Mouse (Mus musculus): ENCODE measurements around the gene Gm42688. TPM values are rescaled to one million over a fixed set of nuclear protein-coding genes. Genes with fewer than 3 reads are reported as not detected.

The Gm42688 gene
- 2.9 and 3.2 TPM in 2 replicates for polyA plus RNA-seq (2015; fragmentation: Nextera tagmentation; extraction: Ambion mirVana)

- peak within 1 kb of the TSS; percentile 55 for H3K9ac ChIP-seq
- H3K9me3 ChIP-seq (replicated peaks) = no peaks in the 10 kb centered on the region
- WGBS = under 1% methylated on average over 25 of the region's 25 CpGs
Observed at GRCm38 (mm10) chr6:83101316-83101687, at the start of gene Gm42688, which contains the start of gene Ccdc142. Gm42688 (plus strand) TSS chr6:83101617. Ccdc142 (plus strand) TSS chr6:83101601.

DNA sequence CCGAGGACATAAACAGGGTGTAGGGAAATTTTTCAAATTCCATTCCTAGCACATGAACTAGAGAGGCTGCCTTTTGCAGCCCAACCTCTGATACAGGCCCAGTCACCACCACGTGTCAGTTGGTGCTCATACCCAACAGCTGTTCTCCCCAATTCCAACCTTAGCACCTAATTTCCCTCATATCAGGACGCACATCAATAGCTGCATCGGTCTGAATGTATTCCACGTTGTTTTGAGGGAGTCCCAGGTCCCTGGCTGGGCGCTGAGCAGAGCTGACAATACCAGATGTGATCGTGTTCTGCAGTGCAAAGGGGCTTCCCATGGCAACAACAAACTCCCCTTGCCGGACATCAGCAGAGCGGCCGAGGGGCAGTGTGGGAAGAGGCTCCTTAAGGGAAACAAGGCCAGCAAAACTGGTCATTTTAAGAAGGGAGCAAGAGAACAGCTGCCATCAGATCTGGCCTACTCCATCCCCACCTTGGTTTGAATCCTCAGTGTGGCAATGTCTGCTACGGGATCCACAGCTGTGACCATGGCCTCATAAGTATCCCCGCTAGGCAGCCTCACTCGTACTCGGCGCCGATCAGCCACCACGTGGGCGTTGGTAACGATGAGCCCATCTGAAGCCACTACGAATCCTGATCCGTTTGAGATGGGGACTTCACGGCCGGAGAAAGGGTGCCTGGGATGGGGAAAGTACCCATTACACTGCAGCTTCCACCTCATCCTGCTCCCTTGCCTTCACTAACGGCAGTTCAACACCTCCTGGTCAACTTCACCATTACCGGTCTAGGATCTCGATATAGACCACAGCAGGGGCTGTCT lies 48.1 kb upstream of the Gm42688 start:
- Histone ChIP-seq H3K4me1 (peaks cover 27% of the 10 kb centered on the region), H3K36me3 (peaks cover 33% of the 10 kb centered on the region), H3K27ac (replicated peaks) (peak overlapping the region; percentile 90), H3K4me3 (replicated peaks) (peak overlapping the region; percentile 97), H3K4me2 (replicated peaks) (peak overlapping the region; percentile 89), H3K9me3 (replicated peaks) (no peaks in the 10 kb centered on the region), H3K27me3 (no peaks in the 10 kb centered on the region), H3K9ac (peak overlapping the region; percentile 95)
- WGBS = under 1% methylated on average over 26 of the region's 26 CpGs
- ATAC-seq (ENCODE audit: insufficient number of reproducible peaks, low FRiP score, low TSS enrichment, low read depth) = no peak

More at GRCm38 (mm10) chr6:83101316-83101687, at the start of gene Gm42688, which contains the start of gene Ccdc142:
- Histone ChIP-seq H3K36me3 (0 out of 2 replicates have a peak, but pooled peaks cover 3% of the 10 kb centered on the region), H3K4me1 (peaks cover 23% of the 10 kb centered on the region), H3K4me3 (replicated peaks) (peak within 1 kb of the TSS; percentile 70), H3K4me2 (replicated peaks) (peak within 1 kb of the TSS; percentile 95), H3K27me3 (peaks cover 2% of the 10 kb centered on the region; the same call in 1 of the 2 replicates), H3K27ac (replicated peaks) (peak within 1 kb of the TSS; percentile 83)
- peak; percentile 89 for ATAC-seq (ENCODE audit: insufficient number of reproducible peaks, low FRiP score, low TSS enrichment, low read depth)

DNA sequence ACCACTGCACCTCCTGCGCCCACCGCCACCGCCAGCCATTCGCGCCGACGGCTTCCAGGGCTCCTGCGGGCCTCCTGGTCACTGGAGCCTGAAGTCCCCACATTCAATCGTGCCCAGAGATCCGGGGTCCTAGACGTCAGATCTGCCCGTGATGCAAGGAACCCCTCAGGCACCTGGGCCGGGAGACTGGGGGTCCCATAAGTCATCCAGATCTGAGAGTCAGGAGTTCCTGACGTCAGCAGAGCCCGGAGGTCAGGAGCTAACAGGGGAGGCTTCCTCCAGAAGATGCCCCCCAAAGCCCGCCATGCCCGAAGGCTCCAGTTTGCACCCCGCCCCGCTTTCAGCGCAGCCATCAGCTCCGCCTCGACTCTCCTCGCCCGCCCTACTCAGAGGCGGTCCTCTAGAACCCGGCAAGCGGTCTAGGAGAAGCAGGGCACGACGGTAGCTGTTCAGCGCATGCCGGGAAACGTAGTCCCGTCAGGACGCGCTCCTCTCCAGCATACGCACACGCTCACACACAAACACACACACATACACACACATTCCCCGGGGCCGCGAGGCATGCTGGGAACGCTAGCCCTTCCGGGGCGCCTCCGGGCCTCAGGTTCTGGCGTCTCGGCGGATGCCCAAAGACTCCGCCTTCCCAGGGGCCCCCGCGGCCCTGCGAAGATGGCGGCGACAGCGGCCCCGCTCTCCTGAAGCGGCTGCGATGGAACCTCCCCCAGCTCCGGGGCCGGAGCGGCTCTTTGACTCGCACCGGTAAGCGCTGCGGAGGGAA lies 47.2 kb upstream of the Gm42688 start, which contains the start of gene Aup1:
Gene Aup1, plus strand, starts transcription at position 448 of the 778 bp plus-strand sequence.
- Histone ChIP-seq H3K9ac (peak within 1 kb of the TSS; percentile 95), H3K27ac (replicated peaks) (peak within 1 kb of the TSS; percentile 90), H3K4me3 (replicated peaks) (peak within 1 kb of the TSS; percentile 97), H3K27me3 (no peaks in the 10 kb centered on the region), H3K9me3 (replicated peaks) (no peaks in the 10 kb centered on the region), H3K36me3 (peaks cover 33% of the 10 kb centered on the region), H3K4me1 (peaks cover 27% of the 10 kb centered on the region), H3K4me2 (replicated peaks) (peak within 1 kb of the TSS; percentile 89)
- peak; percentile 96 for ATAC-seq (ENCODE audit: insufficient number of reproducible peaks, low FRiP score, low TSS enrichment, low read depth)
- WGBS = under 1% methylated on average over 64 of the region's 64 CpGs

DNA sequence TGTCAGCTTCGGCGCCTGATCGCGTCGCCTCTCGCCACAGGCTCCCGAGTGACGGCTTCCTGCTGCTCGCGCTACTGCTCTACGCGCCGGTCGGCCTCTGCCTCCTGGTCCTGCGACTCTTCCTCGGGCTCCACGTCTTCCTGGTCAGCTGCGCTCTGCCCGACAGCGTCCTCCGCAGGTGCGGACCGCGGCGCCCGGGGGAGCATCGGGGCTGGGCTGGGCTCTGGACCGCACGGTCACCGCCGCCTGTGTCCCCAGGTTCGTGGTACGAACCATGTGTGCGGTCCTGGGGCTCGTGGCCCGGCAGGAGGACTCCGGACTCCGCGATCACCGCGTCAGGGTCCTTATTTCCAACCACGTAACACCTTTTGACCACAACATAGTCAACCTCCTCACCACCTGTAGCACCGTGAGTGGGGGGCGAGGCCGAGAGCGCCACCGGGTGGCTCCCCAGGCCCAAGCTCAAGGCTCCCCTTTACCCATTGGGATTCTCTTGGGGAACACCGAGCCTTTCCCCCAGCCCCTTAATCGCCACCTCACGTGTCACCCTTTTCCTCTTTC lies 46.5 kb upstream of the Gm42688 start, which contains the start of gene Htra2:
Gene Htra2, minus strand, starts transcription at position 403 of the 561 bp plus-strand sequence.
- Histone ChIP-seq H3K4me1 (peaks cover 27% of the 10 kb centered on the region), H3K9ac (peak within 1 kb of the TSS; percentile 95), H3K27ac (replicated peaks) (peak within 1 kb of the TSS; percentile 90), H3K9me3 (replicated peaks) (no peaks in the 10 kb centered on the region), H3K36me3 (peaks cover 33% of the 10 kb centered on the region), H3K27me3 (no peaks in the 10 kb centered on the region; the same call in 1 of the 2 replicates), H3K4me3 (replicated peaks) (peak within 1 kb of the TSS; percentile 97), H3K4me2 (replicated peaks) (peak within 1 kb of the TSS; percentile 89)
- peak; percentile 16 for ATAC-seq (ENCODE audit: insufficient number of reproducible peaks, low FRiP score, low TSS enrichment, low read depth)
- WGBS = under 1% methylated on average over 50 of the region's 50 CpGs

- 38% methylated on average over 3 of the region's 3 CpGs for WGBS
- no peak within 1 kb of the TSS for H3K4me2 ChIP-seq (replicated peaks)
- H3K36me3 ChIP-seq = peaks cover 18% of the 10 kb centered on the region
- no peak within 1 kb of the TSS for H3K27ac ChIP-seq (replicated peaks)
- no peak for ATAC-seq (ENCODE audit: insufficient number of reproducible peaks, low FRiP score, low TSS enrichment, low read depth)
- H3K9ac ChIP-seq = no peak within 1 kb of the TSS
- H3K27me3 ChIP-seq = peaks cover 26% of the 10 kb centered on the region
- peaks cover 22% of the 10 kb centered on the region for H3K4me1 ChIP-seq
- H3K4me3 ChIP-seq (replicated peaks) = no peak within 1 kb of the TSS
- no peaks in the 10 kb centered on the region for H3K9me3 ChIP-seq (replicated peaks)
Observed at GRCm38 (mm10) chr6:83057790-83058189, 43.6 kb upstream of the Gm42688 start, which contains the start of gene Dqx1. Dqx1 (plus strand) TSS chr6:83057844.

DNA sequence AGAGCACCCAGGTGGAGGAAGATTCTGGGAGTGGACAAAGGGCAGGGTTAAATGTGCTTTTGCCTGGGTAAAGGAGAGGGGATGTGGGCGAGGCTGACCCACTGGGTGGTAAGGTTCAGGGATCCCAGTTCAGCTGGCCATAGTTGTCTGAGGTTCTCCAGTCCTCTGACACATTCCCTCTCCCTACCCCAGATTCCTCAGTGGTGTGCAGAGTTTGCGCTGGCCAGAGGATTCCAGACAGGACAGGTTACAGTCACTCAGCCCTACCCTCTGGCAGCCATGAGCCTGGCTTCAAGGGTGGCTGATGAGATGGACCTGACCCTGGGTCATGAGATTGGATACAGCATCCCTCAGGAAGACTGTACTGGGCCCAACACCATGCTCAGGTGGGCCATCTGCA lies 42.7 kb upstream of the Gm42688 start:
- ATAC-seq (ENCODE audit: insufficient number of reproducible peaks, low FRiP score, low TSS enrichment, low read depth) = no peak
- peaks cover 35% of the 10 kb centered on the region for H3K27me3 ChIP-seq
- H3K4me2 ChIP-seq (replicated peaks) = no peak overlapping the region
- no peaks in the 10 kb centered on the region for H3K9me3 ChIP-seq (replicated peaks)
- peaks cover 14% of the 10 kb centered on the region for H3K4me1 ChIP-seq
- H3K4me3 ChIP-seq (replicated peaks) = no peak overlapping the region
- H3K9ac ChIP-seq = no peak overlapping the region
- H3K36me3 ChIP-seq = peaks cover 18% of the 10 kb centered on the region
- 82% methylated on average over 2 of the region's 2 CpGs for WGBS
- no peak overlapping the region for H3K27ac ChIP-seq (replicated peaks)

GRCm38 (mm10) chr6:83065995-83066394 lies 35.4 kb upstream of the Gm42688 start:
- ATAC-seq (ENCODE audit: insufficient number of reproducible peaks, low FRiP score, low TSS enrichment, low read depth) = no peak
- H3K9ac ChIP-seq = no peak overlapping the region
- WGBS = 37% methylated on average over 8 of the region's 8 CpGs
- H3K9me3 ChIP-seq (replicated peaks) = no peaks in the 10 kb centered on the region
- peaks cover 25% of the 10 kb centered on the region for H3K4me1 ChIP-seq
- H3K36me3 ChIP-seq = no peaks in the 10 kb centered on the region
- H3K4me2 ChIP-seq (replicated peaks) = no peak overlapping the region
- peaks cover 100% of the 10 kb centered on the region for H3K27me3 ChIP-seq
- no peak overlapping the region for H3K4me3 ChIP-seq (replicated peaks)
- H3K27ac ChIP-seq (replicated peaks) = no peak overlapping the region

- Histone ChIP-seq H3K9me3 (replicated peaks) (no peaks in the 10 kb centered on the region), H3K36me3 (no peaks in the 10 kb centered on the region), H3K27ac (replicated peaks) (no peak overlapping the region), H3K4me3 (replicated peaks) (no peak overlapping the region), H3K4me1 (peaks cover 30% of the 10 kb centered on the region), H3K4me2 (replicated peaks) (no peak overlapping the region), H3K27me3 (peaks cover 100% of the 10 kb centered on the region), H3K9ac (no peak overlapping the region)
- ATAC-seq (ENCODE audit: insufficient number of reproducible peaks, low FRiP score, low TSS enrichment, low read depth) = no peak
- 31% methylated on average over 6 of the region's 6 CpGs for WGBS
Observed at GRCm38 (mm10) chr6:83066441-83066840, 35.0 kb upstream of the Gm42688 start.

GRCm38 (mm10) chr6:83068221-83068620 lies 33.2 kb upstream of the Gm42688 start:
- no peak overlapping the region for H3K27ac ChIP-seq (replicated peaks)
- H3K27me3 ChIP-seq = peaks cover 99% of the 10 kb centered on the region
- ATAC-seq (ENCODE audit: insufficient number of reproducible peaks, low FRiP score, low TSS enrichment, low read depth) = no peak
- no peak overlapping the region for H3K9ac ChIP-seq
- peaks cover 30% of the 10 kb centered on the region for H3K4me1 ChIP-seq
- H3K9me3 ChIP-seq (replicated peaks) = no peaks in the 10 kb centered on the region
- H3K4me3 ChIP-seq (replicated peaks) = no peak overlapping the region; the same call in 1 of the 2 replicates
- no peaks in the 10 kb centered on the region for H3K36me3 ChIP-seq
- 7% methylated on average over 8 of the region's 8 CpGs for WGBS
- H3K4me2 ChIP-seq (replicated peaks) = no peak overlapping the region

- Histone ChIP-seq H3K36me3 (no peaks in the 10 kb centered on the region), H3K27me3 (peaks cover 98% of the 10 kb centered on the region), H3K4me3 (replicated peaks) (peak overlapping the region; percentile 26), H3K9me3 (replicated peaks) (no peaks in the 10 kb centered on the region), H3K4me1 (peaks cover 30% of the 10 kb centered on the region), H3K27ac (replicated peaks) (no peak overlapping the region), H3K4me2 (replicated peaks) (peak overlapping the region; percentile 36), H3K9ac (no peak overlapping the region)
- no peak for ATAC-seq (ENCODE audit: insufficient number of reproducible peaks, low FRiP score, low TSS enrichment, low read depth)
- WGBS = 1% methylated on average over 75 of the region's 81 CpGs
Observed at GRCm38 (mm10) chr6:83068706-83069487, 32.5 kb upstream of the Gm42688 start.

All from embryonic facial prominence, embryonic 15.5 days (tissue).